Mouse (Mus musculus) heart, embryonic 16.5 days (tissue): Measurements from ENCODE around the gene Rtkn2. TPM values are rescaled to one million over a fixed set of nuclear protein-coding genes. Genes with fewer than 3 reads are reported as not detected.

Source experiments
- ATAC-seq: fragments of 200-750 bp; cut with Nextera tagmentation; replicated peaks from 2 replicates; pipeline ENCODE4 v1.8.0; 2017; ENCODE audit warnings: moderate number of reproducible peaks; ENCODE audit not compliant: insufficient read depth, low FRiP score; ENCODE audit errors: extremely low read depth
- H3K27ac ChIP-seq: fragments of 300-500 bp; sonication (generic); 2 replicates; pipeline ENCODE4 v1.5.1; 2014; ENCODE audit warnings: mild to moderate bottlenecking, low read length, control low read depth, moderate library complexity
- H3K27me3 ChIP-seq: fragments of 300-500 bp; sonication (generic); 2 replicates; pipeline ENCODE4 v1.6.1; 2014; ENCODE audit warnings: low read length, mixed read lengths; ENCODE audit not compliant: control insufficient read depth, insufficient read depth
- H3K36me3 ChIP-seq: fragments of 300-500 bp; sonication (generic); 2 replicates; pipeline ENCODE4 v1.6.1; 2014; ENCODE audit not compliant: control insufficient read depth, insufficient read depth
- H3K4me1 ChIP-seq: fragments of 300-500 bp; sonication (generic); 2 replicates; pipeline ENCODE4 v1.6.1; 2014; ENCODE audit warnings: low read length, mixed read lengths; ENCODE audit not compliant: control insufficient read depth, insufficient read depth
- H3K4me2 ChIP-seq: fragments of 300-500 bp; sonication (generic); 2 replicates; pipeline ENCODE4 v1.6.1; 2014; ENCODE audit warnings: low read depth, mild to moderate bottlenecking, control low read depth, low read length
- H3K4me3 ChIP-seq: fragments of 300-500 bp; sonication (generic); 2 replicates; pipeline ENCODE4 v1.5.1; 2014; ENCODE audit warnings: mild to moderate bottlenecking, control low read depth, low read length
- H3K9ac ChIP-seq: fragments of 300-500 bp; sonication (generic); 2 replicates; pipeline ENCODE4 v1.6.1; 2014; ENCODE audit warnings: low read length, control low read depth
- H3K9me3 ChIP-seq: fragments of 300-500 bp; sonication (generic); replicated peaks from 2 replicates; pipeline ENCODE4 v1.6.1; 2016; ENCODE audit warnings: low read length; ENCODE audit not compliant: control insufficient read depth
- WGBS: fragments of 180-500 bp; shearing (Covaris S2); extraction: QIAGEN DNeasy Blood & Tissue Kit; methylation state at CpG from one replicate; pipeline ENCODE4 v1.1.7; 2014; 5-methylcytosine and 5-hydroxymethylcytosine counted together
- polyA plus RNA-seq: library from polyadenylated mRNA; unstranded; fragments of >200 nt; fragmentation: Nextera tagmentation; extraction: Ambion mirVana; gene quantifications from 2 replicates; pipeline ENCODE4 v1.2.1, GENCODE M21; 2015

Gene Rtkn2
- polyA plus RNA-seq, 1 experiment from 2014 or later = 8.0 TPM

DNA sequence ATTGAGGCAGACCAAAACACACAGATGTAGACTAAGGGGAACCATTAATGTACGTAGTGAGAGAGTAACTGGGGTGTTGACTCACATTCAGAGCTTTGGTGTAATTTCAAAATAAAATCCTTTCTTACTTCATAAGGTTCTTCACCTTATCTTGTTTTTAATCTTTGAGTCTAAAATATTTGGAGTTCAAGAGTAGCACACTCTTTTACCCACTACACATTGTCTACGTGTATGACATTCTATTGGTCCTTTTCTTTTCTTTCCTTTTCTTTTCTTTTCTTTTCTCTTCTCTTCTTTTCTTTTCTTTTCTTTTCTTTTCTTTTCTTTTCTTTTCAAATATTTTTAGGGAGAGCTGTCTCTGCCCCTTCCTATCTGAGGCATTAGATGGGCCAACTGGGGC, 23.4 kb upstream of the Rtkn2 start:
- no peak overlapping the region for H3K4me3 ChIP-seq
- H3K9ac ChIP-seq = no peak overlapping the region
- no peaks in the 10 kb centered on the region for H3K4me1 ChIP-seq
- H3K9me3 ChIP-seq = no peaks in the 10 kb centered on the region
- no peak for ATAC-seq
- no peak overlapping the region for H3K4me2 ChIP-seq
- WGBS = 91% methylated on average over 2 of the region's 2 CpGs
- no peaks in the 10 kb centered on the region for H3K27me3 ChIP-seq
- no peaks in the 10 kb centered on the region for H3K36me3 ChIP-seq
- no peak overlapping the region for H3K27ac ChIP-seq

GRCm38 (mm10) chr10:67959982-67960381, 19.4 kb upstream of the Rtkn2 start:
- Histone ChIP-seq H3K27me3 (no peaks in the 10 kb centered on the region), H3K9ac (no peak overlapping the region), H3K4me1 (no peaks in the 10 kb centered on the region), H3K9me3 (no peaks in the 10 kb centered on the region), H3K4me2 (no peak overlapping the region), H3K27ac (no peak overlapping the region), H3K36me3 (no peaks in the 10 kb centered on the region), H3K4me3 (no peak overlapping the region)
- WGBS = 60% methylated on average over 3 of the region's 3 CpGs
- no peak for ATAC-seq

- WGBS = 69% methylated on average over 10 of the region's 10 CpGs
- H3K27ac ChIP-seq = no peak overlapping the region
- no peak overlapping the region for H3K9ac ChIP-seq
- H3K4me3 ChIP-seq = no peak overlapping the region
- no peak for ATAC-seq
- no peaks in the 10 kb centered on the region for H3K9me3 ChIP-seq
- peaks cover 6% of the 10 kb centered on the region; the same call in 1 of the 2 replicates for H3K4me1 ChIP-seq
- H3K36me3 ChIP-seq = no peaks in the 10 kb centered on the region
- no peak overlapping the region for H3K4me2 ChIP-seq
- H3K27me3 ChIP-seq = no peaks in the 10 kb centered on the region
Observed at GRCm38 (mm10) chr10:67962496-67962895, 16.9 kb upstream of the Rtkn2 start.

GRCm38 (mm10) chr10:67964060-67964459, 15.3 kb upstream of the Rtkn2 start:
- no peaks in the 10 kb centered on the region for H3K9me3 ChIP-seq
- WGBS = 69% methylated on average over 8 of the region's 8 CpGs
- H3K4me3 ChIP-seq = no peak overlapping the region
- H3K9ac ChIP-seq = no peak overlapping the region
- H3K27me3 ChIP-seq = no peaks in the 10 kb centered on the region
- no peak overlapping the region for H3K4me2 ChIP-seq
- no peaks in the 10 kb centered on the region for H3K36me3 ChIP-seq
- H3K4me1 ChIP-seq = peaks cover 6% of the 10 kb centered on the region; the same call in 1 of the 2 replicates
- no peak overlapping the region for H3K27ac ChIP-seq
- no peak for ATAC-seq

DNA sequence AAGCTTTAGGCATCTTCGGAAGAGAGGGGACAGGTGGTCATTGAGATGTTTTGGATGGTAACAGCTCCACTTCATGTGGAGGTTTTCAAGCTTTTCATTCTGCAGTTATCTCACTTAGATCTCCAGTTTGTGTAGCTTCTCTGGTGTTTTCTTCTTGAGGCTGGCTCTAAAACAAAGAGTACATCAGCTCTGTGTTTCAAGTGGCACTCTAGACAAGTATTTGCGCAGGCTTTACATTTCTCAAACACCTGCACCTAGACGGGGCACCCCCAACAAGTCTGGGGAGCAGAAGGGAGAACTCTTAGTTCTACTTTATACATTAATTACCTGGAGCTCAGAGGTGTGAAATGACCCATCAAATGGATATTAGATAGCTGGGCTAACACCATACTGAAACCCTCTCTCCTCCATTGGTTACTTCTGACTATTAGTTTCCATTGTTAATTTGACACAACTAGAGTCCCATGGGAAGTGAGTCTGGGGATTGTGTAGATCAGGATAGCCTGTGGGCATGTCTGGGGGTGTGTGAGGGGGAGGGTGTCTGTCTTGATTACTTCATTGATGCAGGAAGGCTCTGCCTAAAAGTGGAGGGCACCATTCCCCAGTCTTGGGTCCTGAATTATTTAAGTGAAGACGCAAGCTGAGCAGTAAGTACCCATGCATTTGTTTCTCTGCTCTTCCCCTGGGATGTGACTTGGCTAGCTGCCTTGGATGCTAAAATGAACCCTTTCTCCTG, 14.0 kb upstream of the Rtkn2 start:
- H3K27ac ChIP-seq = peak overlapping the region; percentile 42
- ATAC-seq = 0 out of 2 replicates have a peak, but pooled peaks have one; percentile 32
- no peaks in the 10 kb centered on the region for H3K9me3 ChIP-seq
- H3K4me2 ChIP-seq = no peak overlapping the region
- WGBS = 74% methylated on average over 4 of the region's 4 CpGs
- no peak overlapping the region for H3K9ac ChIP-seq
- no peak overlapping the region for H3K4me3 ChIP-seq
- H3K4me1 ChIP-seq = peaks cover 6% of the 10 kb centered on the region; the same call in 1 of the 2 replicates
- H3K36me3 ChIP-seq = no peaks in the 10 kb centered on the region
- H3K27me3 ChIP-seq = no peaks in the 10 kb centered on the region

GRCm38 (mm10) chr10:67966102-67966501, 13.3 kb upstream of the Rtkn2 start:
- 48% methylated on average over 6 of the region's 6 CpGs for WGBS
- no peaks in the 10 kb centered on the region for H3K9me3 ChIP-seq

GRCm38 (mm10) chr10:67966983-67967382, 12.4 kb upstream of the Rtkn2 start:
- Histone ChIP-seq H3K9ac (no peak overlapping the region), H3K36me3 (no peaks in the 10 kb centered on the region), H3K27ac (no peak overlapping the region), H3K4me3 (no peak overlapping the region), H3K4me2 (no peak overlapping the region), H3K4me1 (peaks cover 6% of the 10 kb centered on the region; the same call in 1 of the 2 replicates), H3K9me3 (no peaks in the 10 kb centered on the region), H3K27me3 (no peaks in the 10 kb centered on the region)
- no peak for ATAC-seq
- WGBS = 67% methylated on average over 2 of the region's 2 CpGs

More at GRCm38 (mm10) chr10:67966102-67966501, 13.3 kb upstream of the Rtkn2 start:
- Histone ChIP-seq H3K36me3 (no peaks in the 10 kb centered on the region), H3K4me1 (peaks cover 6% of the 10 kb centered on the region; the same call in 1 of the 2 replicates), H3K4me3 (no peak overlapping the region), H3K4me2 (no peak overlapping the region), H3K9ac (no peak overlapping the region), H3K27me3 (no peaks in the 10 kb centered on the region), H3K27ac (peak overlapping the region; percentile 57)
- ATAC-seq = no peak; the same call in 1 of the 2 replicates

GRCm38 (mm10) chr10:67971166-67971796, 8.1 kb upstream of the Rtkn2 start:
- Histone ChIP-seq H3K27me3 (no peaks in the 10 kb centered on the region), H3K27ac (no peak overlapping the region), H3K9ac (no peak overlapping the region), H3K4me2 (no peak overlapping the region), H3K4me1 (no peaks in the 10 kb centered on the region), H3K9me3 (no peaks in the 10 kb centered on the region), H3K36me3 (no peaks in the 10 kb centered on the region), H3K4me3 (no peak overlapping the region)
- 70% methylated on average over 11 of the region's 11 CpGs for WGBS
- ATAC-seq = no peak

DNA sequence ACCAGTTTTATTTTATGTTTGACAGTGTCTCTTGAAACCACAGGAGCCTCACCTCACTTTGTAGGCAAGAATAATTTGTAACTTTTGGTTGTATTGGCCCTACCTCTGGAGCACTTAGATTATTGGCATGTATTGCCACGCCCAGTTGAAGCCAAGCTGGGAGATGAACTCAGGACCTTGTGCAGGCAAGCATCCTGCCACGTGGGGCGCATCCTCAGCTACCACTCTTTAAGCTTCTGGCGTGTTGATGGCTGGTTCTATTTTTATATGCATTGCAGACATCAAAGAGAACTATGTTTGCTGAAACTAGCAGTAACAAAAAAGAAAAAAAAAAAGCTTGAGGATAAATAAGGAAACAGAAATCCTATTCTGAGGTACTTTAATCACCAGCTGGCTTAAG, 2.1 kb upstream of the Rtkn2 start:
- Histone ChIP-seq H3K9ac (no peak overlapping the region), H3K27ac (no peak overlapping the region), H3K27me3 (no peaks in the 10 kb centered on the region), H3K9me3 (no peaks in the 10 kb centered on the region), H3K4me3 (no peak overlapping the region), H3K36me3 (no peaks in the 10 kb centered on the region), H3K4me1 (peaks cover 2% of the 10 kb centered on the region), H3K4me2 (no peak overlapping the region)
- ATAC-seq = no peak
- 47% methylated on average over 4 of the region's 4 CpGs for WGBS
